Mouse (Mus musculus): ENCODE measurements around the gene Slc44a3. TPM values are rescaled to one million over a fixed set of nuclear protein-coding genes. Genes with fewer than 3 reads are reported as not detected.

The Slc44a3 gene
- polyA plus RNA-seq, 1 experiment from 2014 or later: 1.2 TPM

DNA sequence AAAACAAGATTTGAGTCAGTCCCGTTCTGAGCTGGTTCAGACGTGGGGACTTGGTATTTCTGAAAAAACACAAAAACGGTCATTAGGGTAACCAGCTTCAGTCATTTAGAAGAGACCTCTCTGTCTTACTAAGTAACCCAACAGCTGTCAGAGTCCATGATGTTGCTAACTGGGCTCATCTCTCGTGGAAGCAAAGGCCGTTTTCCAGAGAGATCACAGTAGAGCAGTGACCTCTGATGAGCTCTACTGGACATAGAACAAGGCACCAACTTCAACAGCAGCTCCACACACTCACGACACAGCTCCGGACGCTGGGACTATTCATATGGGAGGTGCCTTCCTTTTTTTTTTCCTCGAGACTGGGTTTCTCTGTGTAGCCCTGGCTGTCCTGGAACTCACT is 35.7 kb upstream of the Slc44a3 start:
- no peaks in the 10 kb centered on the region for H3K36me3 ChIP-seq (replicated peaks)
- H3K27ac ChIP-seq: no peak overlapping the region
- no peak overlapping the region for H3K9ac ChIP-seq
- no peak for ATAC-seq (replicated peaks)
- no peaks in the 10 kb centered on the region for H3K27me3 ChIP-seq (replicated peaks)
- no peaks in the 10 kb centered on the region for H3K9me3 ChIP-seq
- 90% methylated on average over 9 of the region's 9 CpGs for WGBS
- no peak overlapping the region for H3K4me2 ChIP-seq
- H3K4me3 ChIP-seq: no peak overlapping the region
- H3K4me1 ChIP-seq: no peaks in the 10 kb centered on the region

DNA sequence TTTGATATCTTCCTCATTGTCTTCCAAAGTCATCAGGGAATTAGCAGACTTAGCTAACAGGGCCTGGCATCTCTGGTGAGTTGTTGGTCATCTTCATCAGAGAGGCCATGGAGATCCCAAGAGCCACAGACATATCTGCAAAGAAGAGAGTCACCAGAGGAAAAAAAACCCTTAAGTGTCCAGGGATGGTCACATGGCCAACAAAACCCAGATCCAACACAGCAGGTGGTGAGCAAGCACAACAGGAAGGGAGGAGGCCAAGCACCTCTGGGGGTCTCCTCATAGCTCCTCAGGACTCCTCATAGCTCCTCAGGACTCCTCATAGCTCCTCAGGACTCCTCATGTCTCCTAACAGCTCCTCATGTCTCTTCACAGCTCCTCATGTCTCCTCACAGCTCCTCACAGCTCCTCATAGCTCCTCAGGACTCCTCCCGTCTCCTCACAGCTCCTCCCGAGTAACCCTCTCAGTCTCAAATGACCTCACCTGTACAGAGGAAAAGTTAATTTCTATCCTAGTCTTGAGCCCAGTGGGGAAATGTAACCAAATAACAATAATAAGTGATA is 35.2 kb upstream of the Slc44a3 start:
- H3K4me1 ChIP-seq: no peaks in the 10 kb centered on the region
- H3K27ac ChIP-seq: no peak overlapping the region
- H3K4me3 ChIP-seq: no peak overlapping the region
- no peaks in the 10 kb centered on the region for H3K27me3 ChIP-seq (replicated peaks)
- ATAC-seq (replicated peaks): no peak
- no peaks in the 10 kb centered on the region for H3K36me3 ChIP-seq (replicated peaks)
- no peak overlapping the region for H3K9ac ChIP-seq
- H3K9me3 ChIP-seq: no peaks in the 10 kb centered on the region
- no peak overlapping the region for H3K4me2 ChIP-seq
- 93% methylated on average over 2 of the region's 2 CpGs for WGBS

DNA sequence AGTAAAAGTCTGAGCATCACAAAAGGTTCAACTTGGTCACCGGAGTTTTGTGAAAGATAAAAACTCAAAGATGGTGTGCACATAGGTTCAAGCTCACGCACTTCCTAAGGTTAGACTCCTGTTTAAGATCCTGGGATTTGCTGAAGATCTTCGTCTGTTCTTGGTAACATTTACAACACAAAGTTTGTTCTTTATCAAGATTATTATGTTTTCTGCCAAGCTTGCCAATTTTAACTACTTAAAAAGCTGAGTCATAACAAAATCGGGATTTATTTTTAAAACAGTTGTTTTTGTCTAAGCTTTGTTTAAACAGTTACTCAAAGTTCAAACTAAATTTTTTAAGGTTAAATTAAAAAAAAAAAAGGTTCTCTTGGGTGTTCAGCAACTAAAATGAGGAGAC is 34.7 kb upstream of the Slc44a3 start:
- ATAC-seq (replicated peaks): no peak
- 91% methylated on average over 4 of the region's 4 CpGs for WGBS

DNA sequence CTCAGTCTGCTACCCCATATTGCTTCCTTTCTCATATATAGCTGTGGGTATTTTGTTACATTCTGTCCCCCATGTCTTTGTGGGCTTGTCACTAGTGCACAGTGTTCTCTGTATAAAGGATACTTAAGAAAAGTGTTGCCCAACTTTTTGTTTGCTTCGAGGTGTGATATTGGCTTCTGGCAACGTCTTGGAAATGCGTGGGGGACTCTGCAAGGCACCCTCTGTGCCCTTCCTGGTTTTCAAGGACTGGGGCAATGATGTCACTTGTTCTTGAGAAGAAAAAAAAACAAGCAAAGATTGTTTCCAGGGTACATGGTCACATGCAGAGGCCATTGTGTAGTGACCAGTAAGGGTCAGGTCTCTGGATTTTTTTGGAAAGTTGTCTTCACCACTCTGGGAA is 29.6 kb upstream of the Slc44a3 start:
- H3K4me1 ChIP-seq: no peaks in the 10 kb centered on the region
- no peak overlapping the region for H3K4me3 ChIP-seq
- no peaks in the 10 kb centered on the region for H3K9me3 ChIP-seq
- no peaks in the 10 kb centered on the region for H3K36me3 ChIP-seq (replicated peaks)
- H3K9ac ChIP-seq: no peak overlapping the region
- WGBS: 87% methylated on average over 3 of the region's 3 CpGs
- no peak overlapping the region for H3K27ac ChIP-seq
- H3K4me2 ChIP-seq: no peak overlapping the region
- no peaks in the 10 kb centered on the region for H3K27me3 ChIP-seq (replicated peaks)
- ATAC-seq (replicated peaks): no peak

More for the DNA sequence above, 34.7 kb upstream of the Slc44a3 start:
- no peak overlapping the region for H3K4me3 ChIP-seq
- no peak overlapping the region for H3K27ac ChIP-seq
- H3K36me3 ChIP-seq (replicated peaks): no peaks in the 10 kb centered on the region
- no peaks in the 10 kb centered on the region for H3K4me1 ChIP-seq
- H3K9me3 ChIP-seq: no peaks in the 10 kb centered on the region
- H3K4me2 ChIP-seq: no peak overlapping the region
- no peaks in the 10 kb centered on the region for H3K27me3 ChIP-seq (replicated peaks)
- no peak overlapping the region for H3K9ac ChIP-seq

DNA sequence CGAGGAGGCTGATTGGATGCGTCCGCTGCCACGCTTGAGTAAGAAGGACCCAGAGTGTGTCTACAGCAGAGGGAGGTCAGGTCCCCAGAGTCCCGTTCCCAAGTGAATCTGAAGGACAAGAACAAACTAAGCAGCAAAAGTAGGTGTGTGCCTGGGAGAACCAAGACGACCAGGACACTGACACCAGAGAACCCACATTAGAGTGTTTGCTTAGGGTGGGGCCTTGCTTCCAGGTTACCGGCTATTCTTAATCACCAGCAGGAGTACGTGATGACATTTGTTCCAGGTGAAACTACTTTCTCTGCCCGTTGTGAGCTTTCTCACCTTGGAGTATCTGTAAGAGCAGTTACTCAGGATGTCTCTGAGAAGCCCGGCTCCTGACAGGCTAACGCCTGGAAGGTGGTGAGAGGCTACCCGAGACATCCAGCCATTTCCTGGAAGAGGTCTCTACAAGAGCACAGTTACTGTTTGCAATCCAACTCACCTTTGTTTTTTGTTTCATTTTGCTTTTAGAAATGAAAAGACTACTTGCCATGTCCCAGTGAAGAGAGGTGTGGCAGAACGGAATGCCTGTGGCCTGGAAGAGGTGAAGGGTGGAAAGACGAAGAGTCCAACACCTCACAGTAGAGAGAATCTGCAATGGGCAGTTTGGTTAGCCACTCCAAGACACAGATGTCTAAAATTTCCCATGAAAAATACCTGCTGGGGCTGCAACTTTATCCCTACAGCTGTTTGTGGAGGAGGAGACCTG is 28.1 kb upstream of the Slc44a3 start:
- no peak for ATAC-seq (replicated peaks)

DNA sequence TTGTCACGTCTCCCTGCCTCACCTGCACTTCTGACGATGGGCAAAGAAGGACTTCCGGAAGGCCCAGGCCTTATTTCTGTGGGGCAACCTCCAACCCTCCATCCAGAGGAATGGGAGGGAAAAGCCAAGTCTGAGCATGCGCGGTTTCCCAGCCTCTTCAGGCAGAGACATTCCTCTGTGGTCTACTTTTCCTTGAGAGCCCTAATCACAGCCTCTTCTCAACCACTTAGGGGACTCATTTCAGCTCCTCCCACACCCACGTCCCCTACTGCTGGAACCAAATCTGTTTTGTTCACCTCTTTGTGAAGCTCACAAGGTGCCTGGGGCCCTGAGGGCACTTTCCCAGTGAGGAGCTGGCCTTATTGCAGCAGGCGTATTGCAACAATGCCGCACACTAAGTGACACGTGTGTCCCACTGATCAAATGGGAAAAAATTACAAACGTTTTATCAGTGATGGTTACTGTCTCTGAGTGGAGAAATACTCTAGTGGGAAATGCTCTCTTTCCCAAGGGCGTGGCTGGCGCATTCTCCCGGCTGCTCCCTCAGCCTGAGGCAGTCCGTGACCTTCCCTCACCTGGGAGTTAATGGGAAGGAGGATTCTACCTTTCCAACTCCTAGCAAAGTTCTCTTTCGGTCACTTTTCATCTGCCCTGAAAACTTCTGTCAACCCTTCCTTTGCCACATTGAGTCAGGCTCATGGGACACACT is 27.4 kb upstream of the Slc44a3 start:
- H3K4me2 ChIP-seq: no peak overlapping the region
- ATAC-seq (replicated peaks): no peak
- no peaks in the 10 kb centered on the region for H3K4me1 ChIP-seq
- no peaks in the 10 kb centered on the region for H3K27me3 ChIP-seq (replicated peaks)
- 78% methylated on average over 15 of the region's 15 CpGs for WGBS
- no peaks in the 10 kb centered on the region for H3K36me3 ChIP-seq (replicated peaks)
- H3K27ac ChIP-seq: no peak overlapping the region
- no peak overlapping the region for H3K9ac ChIP-seq
- H3K4me3 ChIP-seq: no peak overlapping the region
- H3K9me3 ChIP-seq: no peaks in the 10 kb centered on the region

More for the DNA sequence above, 28.1 kb upstream of the Slc44a3 start:
- no peaks in the 10 kb centered on the region for H3K36me3 ChIP-seq (replicated peaks)
- no peak overlapping the region for H3K4me3 ChIP-seq
- 85% methylated on average over 14 of the region's 14 CpGs for WGBS
- H3K9ac ChIP-seq: no peak overlapping the region
- H3K4me1 ChIP-seq: no peaks in the 10 kb centered on the region
- no peaks in the 10 kb centered on the region for H3K27me3 ChIP-seq (replicated peaks)
- no peak overlapping the region for H3K4me2 ChIP-seq
- H3K27ac ChIP-seq: no peak overlapping the region
- H3K9me3 ChIP-seq: no peaks in the 10 kb centered on the region

DNA sequence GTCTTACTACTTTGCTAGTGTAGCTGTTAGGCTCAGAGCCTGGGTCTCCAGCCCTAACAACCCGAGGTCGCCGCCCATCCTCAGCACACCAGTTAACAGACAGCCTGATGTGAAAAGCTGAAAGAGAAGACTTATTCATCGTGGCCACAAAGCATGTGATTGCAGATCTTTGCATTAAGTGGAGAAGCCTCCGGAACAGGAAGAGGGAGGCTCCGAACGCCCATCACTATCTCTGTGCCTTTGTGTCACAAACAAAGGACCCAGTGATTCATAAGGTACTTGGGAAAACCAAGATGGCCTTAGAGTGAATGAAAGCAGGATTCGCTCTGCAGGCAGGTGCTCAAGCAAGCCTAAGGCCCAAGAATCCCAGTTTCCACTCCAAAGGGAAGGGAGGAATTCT is 26.7 kb upstream of the Slc44a3 start:
- Histone ChIP-seq H3K4me1 (no peaks in the 10 kb centered on the region), H3K36me3 (replicated peaks) (no peaks in the 10 kb centered on the region), H3K27ac (no peak overlapping the region), H3K4me2 (no peak overlapping the region), H3K9ac (no peak overlapping the region), H3K4me3 (no peak overlapping the region), H3K27me3 (replicated peaks) (no peaks in the 10 kb centered on the region), H3K9me3 (no peaks in the 10 kb centered on the region)
- WGBS: 58% methylated on average over 8 of the region's 8 CpGs
- no peak for ATAC-seq (replicated peaks)

DNA sequence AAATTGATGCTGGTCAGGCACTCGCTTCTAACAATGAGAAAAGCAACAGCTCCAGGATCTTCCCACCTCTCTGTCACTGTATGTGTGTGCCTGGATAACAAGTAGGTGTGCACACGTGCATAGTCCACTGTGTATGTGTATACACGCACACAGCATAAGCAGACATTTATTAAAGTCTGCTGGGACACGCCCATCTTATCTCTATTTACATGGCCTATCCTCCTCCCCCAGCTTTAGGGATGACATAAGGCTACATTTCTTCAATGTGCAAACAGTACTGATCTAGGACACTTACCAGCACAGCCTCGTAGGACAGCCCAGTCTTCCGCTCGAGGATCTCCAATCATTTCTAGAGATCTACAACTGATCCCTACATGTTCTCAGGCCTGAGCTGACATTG is 24.1 kb upstream of the Slc44a3 start:
- no peak overlapping the region for H3K4me2 ChIP-seq
- no peaks in the 10 kb centered on the region for H3K27me3 ChIP-seq (replicated peaks)
- no peaks in the 10 kb centered on the region for H3K4me1 ChIP-seq
- H3K27ac ChIP-seq: no peak overlapping the region
- no peak for ATAC-seq (replicated peaks)
- H3K36me3 ChIP-seq (replicated peaks): no peaks in the 10 kb centered on the region
- H3K9me3 ChIP-seq: no peaks in the 10 kb centered on the region
- no peak overlapping the region for H3K9ac ChIP-seq
- WGBS: 87% methylated on average over 7 of the region's 7 CpGs
- no peak overlapping the region for H3K4me3 ChIP-seq

DNA sequence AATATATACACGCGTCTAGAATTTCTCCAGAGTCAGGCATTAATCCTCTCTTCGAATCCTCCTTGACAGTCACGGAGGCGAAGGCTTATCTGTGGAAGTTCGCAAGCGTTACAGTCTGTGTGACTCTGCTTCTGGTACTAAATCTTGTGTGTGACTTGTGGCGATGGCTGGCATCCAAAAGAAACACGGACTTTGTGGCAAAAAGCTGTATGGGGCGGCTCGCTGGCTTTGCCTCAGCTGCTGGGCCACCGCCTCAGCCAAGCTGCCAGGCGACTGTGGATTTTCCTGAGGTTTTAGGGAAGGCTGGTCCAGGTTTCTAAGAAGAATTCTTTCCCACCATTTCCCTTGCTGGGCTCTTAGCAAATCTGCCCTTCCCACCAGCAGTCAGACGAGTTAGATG is 21.1 kb upstream of the Slc44a3 start:
- ATAC-seq (replicated peaks): no peak
- 74% methylated on average over 14 of the region's 14 CpGs for WGBS
- Histone ChIP-seq H3K4me1 (no peaks in the 10 kb centered on the region), H3K36me3 (replicated peaks) (no peaks in the 10 kb centered on the region), H3K4me2 (no peak overlapping the region), H3K9me3 (no peaks in the 10 kb centered on the region), H3K9ac (no peak overlapping the region), H3K27ac (no peak overlapping the region), H3K4me3 (no peak overlapping the region), H3K27me3 (replicated peaks) (no peaks in the 10 kb centered on the region)

DNA sequence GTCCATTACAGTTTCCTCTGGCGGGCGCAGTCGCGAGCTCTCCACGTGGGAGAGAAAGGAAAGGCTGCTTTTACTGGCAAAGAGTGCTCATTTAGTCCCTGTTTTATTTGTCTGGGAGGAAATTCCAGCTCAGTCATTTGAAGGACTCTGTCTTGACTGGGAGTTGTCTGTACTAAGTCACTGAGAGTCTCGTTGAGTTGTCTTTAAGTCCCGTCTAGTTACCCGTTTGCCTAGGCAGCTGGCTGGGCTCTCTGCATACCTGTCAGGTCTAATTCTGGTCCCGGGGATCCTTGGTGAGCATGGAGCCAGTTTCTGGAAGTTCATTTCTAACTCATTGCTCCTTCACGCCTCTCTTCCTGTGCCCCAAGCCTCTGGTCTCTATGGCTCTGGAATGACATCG is 20.5 kb upstream of the Slc44a3 start:
- Histone ChIP-seq H3K36me3 (replicated peaks) (no peaks in the 10 kb centered on the region), H3K27me3 (replicated peaks) (no peaks in the 10 kb centered on the region), H3K4me2 (no peak overlapping the region), H3K4me1 (no peaks in the 10 kb centered on the region), H3K9me3 (no peaks in the 10 kb centered on the region), H3K9ac (no peak overlapping the region), H3K27ac (no peak overlapping the region), H3K4me3 (no peak overlapping the region)
- ATAC-seq (replicated peaks): no peak
- WGBS: 86% methylated on average over 11 of the region's 11 CpGs

DNA sequence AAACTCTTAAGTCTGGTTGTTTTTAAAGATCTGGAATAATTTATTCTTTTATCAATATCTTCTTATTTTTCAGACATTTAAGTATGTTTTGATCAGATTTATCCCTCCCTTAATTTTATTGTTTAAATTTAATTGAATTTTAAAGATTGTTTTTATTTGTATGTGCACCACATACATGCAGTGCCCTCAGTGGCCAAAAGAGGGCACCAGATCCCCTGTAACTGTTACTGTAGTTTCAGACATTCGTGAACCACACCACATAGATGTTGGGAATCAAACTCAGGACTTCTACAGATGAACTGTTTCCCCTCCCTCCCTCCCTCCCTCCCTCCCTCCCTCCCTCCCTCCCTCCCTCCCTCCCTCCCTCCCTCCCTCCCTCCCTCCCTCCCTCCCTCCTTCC is 18.2 kb upstream of the Slc44a3 start:
- Histone ChIP-seq H3K9ac (no peak overlapping the region), H3K9me3 (no peaks in the 10 kb centered on the region), H3K4me2 (no peak overlapping the region), H3K4me1 (no peaks in the 10 kb centered on the region), H3K27me3 (replicated peaks) (no peaks in the 10 kb centered on the region), H3K36me3 (replicated peaks) (no peaks in the 10 kb centered on the region), H3K4me3 (no peak overlapping the region), H3K27ac (no peak overlapping the region)
- no peak for ATAC-seq (replicated peaks)
- 4% methylated on average over 1 of the region's 1 CpGs for WGBS

DNA sequence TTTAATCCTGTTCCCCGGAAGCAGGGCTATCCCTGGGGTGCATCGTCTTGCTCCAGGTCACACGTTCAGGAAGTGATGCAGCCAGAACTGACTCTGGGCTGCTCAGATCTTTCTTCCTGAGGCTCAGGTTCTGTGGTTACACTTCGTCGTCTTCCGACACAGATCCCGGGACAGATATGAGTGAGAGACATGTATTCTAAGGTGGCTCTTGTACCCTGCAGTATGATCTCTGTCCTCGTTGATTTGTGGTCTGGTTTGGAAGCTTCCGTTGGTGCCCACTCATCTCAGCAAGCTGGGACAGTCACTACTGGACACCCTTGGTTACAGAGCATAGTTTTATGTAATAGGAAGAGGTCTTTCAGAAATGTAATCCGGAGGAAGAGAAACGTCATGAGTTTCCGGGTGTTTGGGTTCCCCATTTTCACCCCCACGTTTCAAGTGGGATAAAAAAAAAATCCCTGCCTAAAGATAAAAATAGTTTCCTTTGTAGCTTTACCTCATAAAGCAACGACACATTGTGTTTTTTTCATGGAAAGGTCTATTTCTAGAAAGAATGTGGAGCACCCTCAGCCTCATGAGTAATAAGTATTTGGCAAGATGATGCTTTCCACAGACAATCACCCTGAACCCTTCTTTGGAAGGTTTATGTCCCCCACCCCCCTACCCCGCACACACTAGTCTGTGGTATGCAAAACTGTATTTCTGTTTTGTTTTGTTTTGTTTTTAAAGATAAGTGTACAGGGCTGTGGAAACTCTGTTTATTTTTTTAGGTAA is 15.8 kb upstream of the Slc44a3 start:
- ATAC-seq (replicated peaks): no peak
- WGBS: 68% methylated on average over 15 of the region's 15 CpGs
- no peaks in the 10 kb centered on the region for H3K9me3 ChIP-seq

More for the DNA sequence above, 15.8 kb upstream of the Slc44a3 start:
- Histone ChIP-seq H3K36me3 (replicated peaks) (no peaks in the 10 kb centered on the region), H3K9ac (no peak overlapping the region), H3K27me3 (replicated peaks) (no peaks in the 10 kb centered on the region), H3K27ac (no peak overlapping the region), H3K4me3 (no peak overlapping the region), H3K4me2 (no peak overlapping the region), H3K4me1 (no peaks in the 10 kb centered on the region)
